Mouse (Mus musculus) midbrain, embryonic 14.5 days (tissue): ENCODE measurements around the gene Fto. TPM values are rescaled to one million over a fixed set of nuclear protein-coding genes. Genes with fewer than 3 reads are reported as not detected.

Experiments used
- ATAC-seq: fragments of 200-750 bp; cut with Nextera tagmentation; 2 replicates; pipeline ENCODE4 v1.8.0; 2017; ENCODE audit warnings: moderate number of reproducible peaks, moderate library complexity; ENCODE audit not compliant: low FRiP score, low TSS enrichment
- DNase-seq: peaks from one replicate; pipeline ENCODE4 v3.0.0-alpha.2; 2015
- H3K27ac ChIP-seq: fragments of 300-500 bp; sonication (generic); replicated peaks from 2 replicates; pipeline ENCODE4 v1.5.1; 2014; ENCODE audit warnings: mild to moderate bottlenecking, low read depth, low read length, moderate library complexity
- H3K27me3 ChIP-seq: fragments of 300-500 bp; sonication (generic); 2 replicates; pipeline ENCODE4 v1.6.1; 2014; ENCODE audit warnings: low read length, control low read depth, mixed read lengths; ENCODE audit not compliant: control insufficient read depth, insufficient read depth
- H3K36me3 ChIP-seq: fragments of 300-500 bp; sonication (generic); 2 replicates; pipeline ENCODE4 v1.6.1; 2014; ENCODE audit warnings: low read length, control low read depth; ENCODE audit not compliant: control insufficient read depth, insufficient read depth
- H3K4me1 ChIP-seq: fragments of 300-500 bp; sonication (generic); 2 replicates; pipeline ENCODE4 v1.6.1; 2014; ENCODE audit warnings: mild to moderate bottlenecking, antibody characterized with exemption, low read length, control low read depth; ENCODE audit not compliant: control insufficient read depth, insufficient read depth
- H3K4me2 ChIP-seq: fragments of 300-500 bp; sonication (generic); 2 replicates; pipeline ENCODE4 v1.6.1; 2014; ENCODE audit warnings: mild to moderate bottlenecking, low read length, moderate library complexity
- H3K4me3 ChIP-seq: fragments of 300-500 bp; sonication (generic); replicated peaks from 2 replicates; pipeline ENCODE4 v1.5.1; 2014; ENCODE audit warnings: low read depth, low read length
- H3K9ac ChIP-seq: fragments of 300-500 bp; sonication (generic); replicated peaks from 2 replicates; pipeline ENCODE4 v1.6.1; 2014; ENCODE audit warnings: mild to moderate bottlenecking, low read length, moderate library complexity
- H3K9me3 ChIP-seq: fragments of 300-500 bp; sonication (generic); 2 replicates; pipeline ENCODE4 v1.6.1; 2016; ENCODE audit warnings: low read length, control low read depth, mixed read lengths; ENCODE audit not compliant: control insufficient read depth
- WGBS: fragments of 180-500 bp; shearing (Covaris S2); extraction: QIAGEN DNeasy Blood & Tissue Kit; methylation state at CpG from one replicate; pipeline ENCODE4 v1.1.7; 2014; 5-methylcytosine and 5-hydroxymethylcytosine counted together
- polyA plus RNA-seq: library from polyadenylated mRNA; unstranded; fragments of >200 nt; fragmentation: Nextera tagmentation; extraction: Ambion mirVana; gene quantifications from 2 replicates; pipeline ENCODE4 v1.2.1, GENCODE M21; 2014

Gene Fto
- polyA plus RNA-seq, 1 experiment from 2014 or later, result 161 TPM

DNA sequence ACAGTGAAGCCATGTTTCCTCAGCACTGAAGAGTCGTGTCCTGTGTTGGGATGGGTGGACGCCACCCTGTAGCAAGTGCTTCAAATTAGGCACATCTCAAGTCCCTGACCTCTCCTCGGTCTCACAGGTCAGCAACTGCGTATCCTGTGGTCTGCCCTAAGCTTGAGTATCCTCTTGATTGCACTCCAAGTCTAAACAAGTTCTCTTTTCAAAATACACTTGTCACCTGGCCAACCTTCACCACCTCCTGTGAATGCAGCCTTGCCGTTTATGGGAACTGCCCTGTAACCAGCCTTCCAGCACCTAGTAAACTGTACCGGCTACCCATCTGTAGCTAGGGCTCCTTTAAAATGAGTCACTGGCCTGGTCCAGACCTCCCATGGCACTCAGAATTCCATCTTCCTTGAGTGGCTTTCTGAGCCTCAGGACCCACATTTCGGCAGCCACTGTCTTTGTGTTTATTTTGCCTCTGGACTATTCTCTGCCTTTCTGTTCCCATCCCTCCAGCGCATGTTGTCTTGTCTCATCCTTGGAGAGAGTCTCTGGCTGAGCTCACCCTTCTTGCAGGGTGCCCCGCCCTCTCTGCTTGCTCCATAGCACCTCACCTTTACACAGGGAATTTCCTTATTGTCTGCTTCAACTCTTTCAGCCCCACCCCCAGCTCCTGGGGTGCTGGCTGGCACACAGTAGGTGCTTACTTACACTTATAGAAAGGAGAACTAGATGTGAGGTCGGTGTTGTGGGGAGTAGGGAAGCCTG, 181.4 kb downstream of the Fto start:
- 63% methylated on average over 10 of the region's 10 CpGs for WGBS
- no peak overlapping the region for H3K4me2 ChIP-seq
- ATAC-seq (no peak), DNase-seq (no peak)
- H3K27ac ChIP-seq, result no peak overlapping the region
- no peaks in the 10 kb centered on the region for H3K9me3 ChIP-seq
- 0 out of 2 replicates have a peak, but pooled peaks cover 7% of the 10 kb centered on the region for H3K27me3 ChIP-seq
- H3K4me1 ChIP-seq, result peaks cover 20% of the 10 kb centered on the region
- H3K9ac ChIP-seq, result no peak overlapping the region
- H3K4me3 ChIP-seq, result no peak overlapping the region
- no peaks in the 10 kb centered on the region for H3K36me3 ChIP-seq

DNA sequence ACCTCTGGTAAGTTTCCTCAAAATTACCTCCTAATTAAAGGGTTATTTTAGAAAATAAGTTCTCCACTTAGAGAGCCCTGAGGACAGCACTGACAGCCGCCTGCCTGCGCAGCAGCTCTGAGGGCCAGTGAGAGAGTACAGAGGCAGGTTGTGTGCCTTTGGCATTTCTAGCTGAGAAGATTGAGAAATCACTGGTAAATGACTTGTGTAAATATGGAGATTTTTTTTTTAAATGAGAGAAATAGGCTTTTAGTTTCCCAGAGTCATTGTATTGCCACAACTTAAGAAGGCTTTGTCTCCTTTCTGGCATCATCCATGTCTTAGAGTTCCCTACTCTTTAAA, 181.9 kb downstream of the Fto start:
- Histone ChIP-seq H3K9ac (no peak overlapping the region), H3K27me3 (0 out of 2 replicates have a peak, but pooled peaks cover 7% of the 10 kb centered on the region), H3K27ac (no peak overlapping the region), H3K4me2 (no peak overlapping the region), H3K4me1 (peaks cover 19% of the 10 kb centered on the region), H3K4me3 (no peak overlapping the region), H3K9me3 (no peaks in the 10 kb centered on the region), H3K36me3 (no peaks in the 10 kb centered on the region)
- DNase-seq (no peak), ATAC-seq (no peak)
- WGBS, result 37% methylated on average over 2 of the region's 2 CpGs

DNA sequence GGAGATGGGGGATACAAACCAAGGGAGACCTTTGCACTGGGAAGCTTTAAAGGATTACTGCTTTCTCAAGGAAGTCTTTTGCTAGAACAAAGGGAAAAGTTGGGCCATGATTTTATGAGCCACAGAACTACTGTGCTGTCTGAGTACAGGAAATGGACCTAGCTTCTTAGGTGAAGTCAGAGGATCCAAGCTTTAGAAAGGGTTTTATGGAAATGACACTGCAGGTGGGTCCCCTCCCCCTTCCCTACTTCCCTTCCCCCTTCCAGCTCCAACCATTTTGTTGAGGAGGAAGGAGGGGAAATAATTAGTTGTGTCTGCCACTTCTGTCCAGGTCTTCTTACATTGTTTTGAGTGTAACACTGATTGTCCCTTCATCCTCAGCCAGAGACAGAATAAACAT, 182.7 kb downstream of the Fto start:
- peak overlapping the region; percentile 63 for H3K27ac ChIP-seq
- H3K4me3 ChIP-seq, result no peak overlapping the region
- peaks cover 19% of the 10 kb centered on the region for H3K4me1 ChIP-seq
- DNase-seq (no peak), ATAC-seq (no peak)
- H3K27me3 ChIP-seq, result 0 out of 2 replicates have a peak, but pooled peaks cover 7% of the 10 kb centered on the region
- H3K36me3 ChIP-seq, result no peaks in the 10 kb centered on the region
- H3K4me2 ChIP-seq, result no peak overlapping the region
- no peaks in the 10 kb centered on the region for H3K9me3 ChIP-seq
- H3K9ac ChIP-seq, result no peak overlapping the region

DNA sequence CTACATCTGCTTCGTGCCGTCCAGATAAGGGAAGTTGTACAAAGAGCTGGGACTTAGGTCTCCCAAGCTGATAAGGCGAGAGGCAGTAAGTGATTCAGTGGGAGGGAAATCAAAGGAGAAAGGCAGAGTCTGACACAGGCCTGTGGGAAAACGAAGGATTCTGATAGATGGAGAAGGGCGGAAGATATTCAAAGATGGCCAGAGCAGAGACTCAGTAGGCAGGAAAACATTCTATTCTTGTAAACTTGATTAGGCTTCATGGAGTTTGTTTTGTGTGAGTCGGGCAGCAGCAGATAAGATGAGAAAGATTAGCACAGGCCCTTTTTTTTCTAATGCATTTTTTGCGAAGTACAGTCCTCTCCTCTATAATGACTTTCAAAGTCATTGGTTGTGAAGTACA, 183.6 kb downstream of the Fto start:
- Histone ChIP-seq H3K27me3 (0 out of 2 replicates have a peak, but pooled peaks cover 7% of the 10 kb centered on the region), H3K9ac (no peak overlapping the region), H3K27ac (no peak overlapping the region), H3K4me2 (no peak overlapping the region), H3K9me3 (no peaks in the 10 kb centered on the region), H3K36me3 (0 out of 2 replicates have a peak, but pooled peaks cover 2% of the 10 kb centered on the region), H3K4me1 (peaks cover 13% of the 10 kb centered on the region), H3K4me3 (no peak overlapping the region)
- ATAC-seq (no peak), DNase-seq (no peak)
- WGBS, result 43% methylated on average over 7 of the region's 7 CpGs

DNA sequence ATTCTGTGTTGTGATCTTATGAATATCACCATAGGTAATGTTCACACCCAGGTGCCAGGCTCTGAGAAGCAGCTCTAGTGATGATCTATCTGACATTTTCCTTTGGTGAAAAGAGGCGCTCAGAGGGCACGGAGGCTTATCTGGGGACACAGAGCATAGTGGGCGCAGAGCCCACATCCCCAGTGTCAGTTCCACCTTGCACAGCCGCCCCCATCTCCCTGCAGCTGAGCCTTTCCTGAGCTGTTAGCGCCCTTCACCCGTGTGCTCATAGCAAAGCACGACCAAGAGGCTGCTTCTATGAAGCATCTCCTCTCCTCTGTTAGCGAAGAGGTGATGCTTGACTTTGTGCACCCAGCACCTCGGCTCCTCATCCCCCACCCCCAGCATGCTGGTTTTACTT, 185.3 kb downstream of the Fto start:
- WGBS, result 83% methylated on average over 9 of the region's 9 CpGs
- no peak overlapping the region for H3K4me2 ChIP-seq
- no peak overlapping the region for H3K4me3 ChIP-seq
- 0 out of 2 replicates have a peak, but pooled peaks cover 2% of the 10 kb centered on the region for H3K36me3 ChIP-seq
- H3K27me3 ChIP-seq, result 0 out of 2 replicates have a peak, but pooled peaks cover 3% of the 10 kb centered on the region
- no peaks in the 10 kb centered on the region for H3K9me3 ChIP-seq
- H3K9ac ChIP-seq, result no peak overlapping the region
- H3K27ac ChIP-seq, result no peak overlapping the region
- H3K4me1 ChIP-seq, result peaks cover 28% of the 10 kb centered on the region
- DNase-seq (no peak), ATAC-seq (no peak)

DNA sequence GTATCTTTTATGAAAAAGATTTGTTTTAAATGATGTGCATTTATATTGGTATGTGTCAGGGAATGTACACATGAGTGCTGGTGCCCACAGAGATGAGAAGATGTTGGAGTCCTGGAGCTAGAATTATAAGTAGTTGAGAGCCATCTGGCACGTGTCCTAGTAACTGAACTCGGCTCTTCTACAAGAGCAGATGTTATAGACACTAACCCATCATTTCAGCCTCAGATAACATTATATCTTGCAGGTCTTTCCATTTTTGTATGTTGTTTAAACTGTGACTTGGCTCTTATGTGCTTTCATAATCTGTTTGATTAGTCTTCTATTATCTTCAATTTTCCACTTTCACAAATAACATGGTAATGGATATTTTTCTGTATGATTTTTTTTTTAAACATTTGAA, 186.0 kb downstream of the Fto start:
- WGBS, result 74% methylated on average over 2 of the region's 2 CpGs
- peaks cover 28% of the 10 kb centered on the region for H3K4me1 ChIP-seq
- no peak overlapping the region for H3K9ac ChIP-seq
- 0 out of 2 replicates have a peak, but pooled peaks cover 2% of the 10 kb centered on the region for H3K36me3 ChIP-seq
- H3K27me3 ChIP-seq, result no peaks in the 10 kb centered on the region
- ATAC-seq, result no peak
- no peaks in the 10 kb centered on the region for H3K9me3 ChIP-seq
- H3K4me2 ChIP-seq, result no peak overlapping the region
- no peak overlapping the region for H3K4me3 ChIP-seq
- no peak for DNase-seq
- H3K27ac ChIP-seq, result no peak overlapping the region

DNA sequence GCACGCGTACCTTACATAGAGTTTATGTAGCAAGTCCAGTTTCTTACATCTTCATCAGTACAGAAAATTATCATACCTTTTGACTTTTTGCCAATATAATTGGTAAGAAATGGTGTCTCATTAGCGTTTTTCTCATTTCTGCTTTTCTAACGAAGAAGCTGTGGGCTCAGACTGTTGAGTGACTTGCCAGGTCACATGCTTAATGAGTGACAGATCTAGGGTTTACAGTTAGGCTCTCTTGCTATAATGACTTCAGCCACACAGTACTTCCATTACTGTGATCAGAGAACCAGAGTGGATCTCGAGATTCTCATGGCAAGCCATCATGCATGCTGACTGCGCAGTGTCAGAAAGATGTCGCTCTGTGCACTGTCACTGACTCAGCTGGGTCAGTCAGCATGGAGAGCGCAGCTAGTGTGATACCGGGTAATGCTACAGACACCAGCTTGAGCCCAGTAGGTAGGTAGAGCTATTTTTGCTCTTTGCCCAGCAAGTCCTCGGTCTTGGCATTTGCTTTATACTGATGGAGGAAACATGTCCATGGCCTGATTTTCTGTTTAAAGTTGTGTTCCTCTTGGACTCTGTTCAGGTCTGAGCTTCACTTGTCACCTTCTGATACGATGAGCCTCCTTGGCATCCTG, 188.8 kb downstream of the Fto start:
- Histone ChIP-seq H3K9me3 (no peaks in the 10 kb centered on the region), H3K4me2 (no peak overlapping the region), H3K4me3 (no peak overlapping the region), H3K27ac (no peak overlapping the region), H3K36me3 (0 out of 2 replicates have a peak, but pooled peaks cover 2% of the 10 kb centered on the region), H3K4me1 (peaks cover 16% of the 10 kb centered on the region; the same call in 1 of the 2 replicates), H3K27me3 (no peaks in the 10 kb centered on the region), H3K9ac (no peak overlapping the region)
- DNase-seq (no peak), ATAC-seq (no peak)
- 68% methylated on average over 11 of the region's 11 CpGs for WGBS

DNA sequence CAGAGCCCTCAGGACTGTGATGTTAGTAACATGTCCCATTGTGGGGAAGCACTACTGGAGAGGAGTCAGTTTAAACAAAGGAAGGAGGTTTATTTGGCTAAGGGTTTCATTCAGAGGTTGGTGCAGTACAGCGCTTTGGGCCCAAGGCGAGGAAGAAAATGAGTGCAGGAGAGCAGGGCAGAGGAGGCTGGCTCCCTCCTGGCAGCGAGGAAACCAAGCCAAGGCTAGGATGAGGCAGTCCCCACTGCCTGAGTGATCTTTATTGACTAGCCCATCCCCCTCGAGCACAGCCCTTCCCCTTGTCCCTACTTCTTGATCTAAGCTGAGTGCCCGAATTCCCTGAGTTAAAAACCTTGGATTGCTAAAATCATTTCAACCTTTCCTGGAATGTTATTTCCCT, 189.5 kb downstream of the Fto start:
- DNase-seq, result no peak
- Histone ChIP-seq H3K9me3 (no peaks in the 10 kb centered on the region), H3K4me1 (peaks cover 18% of the 10 kb centered on the region; the same call in 1 of the 2 replicates), H3K27me3 (no peaks in the 10 kb centered on the region), H3K36me3 (0 out of 2 replicates have a peak, but pooled peaks cover 2% of the 10 kb centered on the region), H3K4me2 (no peak overlapping the region), H3K4me3 (no peak overlapping the region), H3K27ac (no peak overlapping the region), H3K9ac (0 out of 2 replicates have a peak overlapping the region, but pooled peaks have one; percentile 1)
- 16% methylated on average over 5 of the region's 5 CpGs for WGBS
- ATAC-seq, result peak; percentile 31; the same call in 1 of the 2 replicates
